Mouse (Mus musculus) thymus, adult 2 months (tissue): ENCODE results near the gene Gpr146. TPM values are rescaled to one million over a fixed set of nuclear protein-coding genes. Genes with fewer than 3 reads are reported as not detected.

Source experiments
- DNase-seq: peaks from one replicate; pipeline ENCODE4 v3.0.0; 2021
- H3K27ac ChIP-seq: fragments of 200-500 bp; 2 replicates; pipeline ENCODE4 v1.5.1; 2012; ENCODE audit warnings: low read length, control low read depth; ENCODE audit not compliant: control insufficient read depth, insufficient read depth
- H3K27me3 ChIP-seq: fragments of 200-500 bp; 2 replicates; pipeline ENCODE4 v1.6.1; 2012; ENCODE audit warnings: mild to moderate bottlenecking, low read length, moderate library complexity, mixed read lengths; ENCODE audit not compliant: control insufficient read depth, insufficient read depth
- H3K36me3 ChIP-seq: fragments of 200-500 bp; 2 replicates; pipeline ENCODE4 v1.6.1; 2012; ENCODE audit warnings: mild to moderate bottlenecking, low read length, moderate library complexity; ENCODE audit not compliant: control insufficient read depth, insufficient read depth
- H3K4me1 ChIP-seq: fragments of 200-500 bp; replicated peaks from 2 replicates; pipeline ENCODE4 v1.6.1; 2012; ENCODE audit warnings: low read length; ENCODE audit not compliant: control insufficient read depth, insufficient read depth
- H3K4me3 ChIP-seq: fragments of 200-500 bp; 2 replicates; pipeline ENCODE4 v1.5.1; 2012; ENCODE audit warnings: mild to moderate bottlenecking, low read length, control low read depth, moderate library complexity; ENCODE audit not compliant: control insufficient read depth, insufficient read depth
- CTCF ChIP-seq: fragments of 200-500 bp; IDR thresholded peaks from 2 replicates; pipeline ENCODE4 v1.5.1; 2012; ENCODE audit warnings: mild to moderate bottlenecking, control low read depth, low read length, moderate library complexity, borderline replicate concordance; ENCODE audit not compliant: control insufficient read depth, poor library complexity, insufficient read depth; ENCODE audit errors: extremely low read depth
- POLR2A ChIP-seq: fragments of 200-500 bp; IDR thresholded peaks from 2 replicates; pipeline ENCODE4 v1.6.1; 2012; ENCODE audit warnings: mild to moderate bottlenecking, low read length, control low read depth, moderate library complexity; ENCODE audit not compliant: control insufficient read depth, poor library complexity, insufficient read depth; ENCODE audit errors: extremely low read depth
- WGBS: fragments of 180-500 bp; shearing (Covaris S2); methylation state at CpG from one replicate; pipeline ENCODE4 v1.1.7; 2018; 5-methylcytosine and 5-hydroxymethylcytosine counted together
- polyA plus RNA-seq: library from polyadenylated mRNA; depleted of rRNA; stranded (reverse); fragments of >200 nt; gene quantifications from 2 replicates; pipeline ENCODE4 v1.2.3, GENCODE M21; 2012

Gpr146 gene
- polyA plus RNA-seq, 1 experiment, result 40.1 TPM

- H3K4me3 ChIP-seq, result peak overlapping the region; percentile 80
- H3K27ac ChIP-seq, result peak overlapping the region; percentile 5; the same call in 1 of the 2 replicates
- no peak for DNase-seq
- 23% methylated on average over 8 of the region's 8 CpGs for WGBS
- no peaks in the 10 kb centered on the region for H3K36me3 ChIP-seq
- no peak for TF ChIP-seq POLR2A
- TF ChIP-seq CTCF, result no peak
- H3K4me1 ChIP-seq, result peaks cover 72% of the 10 kb centered on the region
- H3K27me3 ChIP-seq, result no peaks in the 10 kb centered on the region
Observed at GRCm38 (mm10) chr5:139379771-139380384, 2.4 kb downstream of the Gpr146 start.

- Histone ChIP-seq H3K4me3 (peak overlapping the region; percentile 80), H3K4me1 (peaks cover 72% of the 10 kb centered on the region), H3K27ac (peak overlapping the region; percentile 49), H3K36me3 (no peaks in the 10 kb centered on the region), H3K27me3 (no peaks in the 10 kb centered on the region)
- 2% methylated on average over 61 of the region's 73 CpGs for WGBS
- peak; percentile 81 for DNase-seq
- TF ChIP-seq POLR2A (0 out of 2 replicates have a peak, but pooled peaks have one; percentile 12), CTCF (0 out of 2 replicates have a peak, but pooled peaks have one; percentile 19)
Observed at GRCm38 (mm10) chr5:139380385-139381248, 3.1 kb downstream of the Gpr146 start.

GRCm38 (mm10) chr5:139381586-139382513 is 4.4 kb downstream of the Gpr146 start:
- H3K27ac ChIP-seq, result peak overlapping the region; percentile 84
- TF ChIP-seq CTCF, result no peak
- TF ChIP-seq POLR2A, result no peak
- H3K4me1 ChIP-seq, result peaks cover 75% of the 10 kb centered on the region
- no peaks in the 10 kb centered on the region for H3K36me3 ChIP-seq
- WGBS, result 20% methylated on average over 18 of the region's 18 CpGs
- no peaks in the 10 kb centered on the region for H3K27me3 ChIP-seq
- H3K4me3 ChIP-seq, result peak overlapping the region; percentile 35
- peak; percentile 79 for DNase-seq

GRCm38 (mm10) chr5:139382760-139383159 is 5.3 kb downstream of the Gpr146 start:
- DNase-seq, result peak; percentile 55
- Histone ChIP-seq H3K4me1 (peaks cover 66% of the 10 kb centered on the region), H3K36me3 (no peaks in the 10 kb centered on the region)

GRCm38 (mm10) chr5:139383234-139383633 is 5.7 kb downstream of the Gpr146 start:
- no peaks in the 10 kb centered on the region for H3K27me3 ChIP-seq
- WGBS, result 48% methylated on average over 9 of the region's 9 CpGs
- peak overlapping the region; percentile 17; the same call in 1 of the 2 replicates for H3K4me3 ChIP-seq
- peak overlapping the region; percentile 68 for H3K27ac ChIP-seq
- H3K36me3 ChIP-seq, result no peaks in the 10 kb centered on the region
- peak; percentile 38 for DNase-seq
- TF ChIP-seq POLR2A (no peak), CTCF (no peak)
- H3K4me1 ChIP-seq, result peaks cover 62% of the 10 kb centered on the region

More at GRCm38 (mm10) chr5:139382760-139383159, 5.3 kb downstream of the Gpr146 start:
- WGBS, result 5% methylated on average over 8 of the region's 8 CpGs
- peak overlapping the region; percentile 84 for H3K27ac ChIP-seq
- no peaks in the 10 kb centered on the region for H3K27me3 ChIP-seq
- peak overlapping the region; percentile 17 for H3K4me3 ChIP-seq
- no peak for TF ChIP-seq CTCF
- no peak for TF ChIP-seq POLR2A

- Histone ChIP-seq H3K27ac (no peak overlapping the region), H3K27me3 (no peaks in the 10 kb centered on the region), H3K4me3 (no peak overlapping the region), H3K4me1 (peaks cover 49% of the 10 kb centered on the region), H3K36me3 (no peaks in the 10 kb centered on the region)
- WGBS, result 91% methylated on average over 10 of the region's 10 CpGs
- no peak for DNase-seq
- TF ChIP-seq CTCF, result no peak
- TF ChIP-seq POLR2A, result no peak
Observed at GRCm38 (mm10) chr5:139384531-139384930, 7.0 kb downstream of the Gpr146 start.
